Mouse (Mus musculus) embryonic facial prominence, embryonic 10.5 days (tissue): ENCODE data around the gene Atp6v1fnb. TPM values are rescaled to one million over a fixed set of nuclear protein-coding genes. Genes with fewer than 3 reads are reported as not detected.

ENCODE experiments used
- DNase-seq: peaks from one replicate; pipeline ENCODE4 v3.0.0-alpha.2; 2017; ENCODE audit warnings: low spot score
- H3K27ac ChIP-seq: fragments of 300-500 bp; sonication (generic); replicated peaks from 2 replicates; pipeline ENCODE4 v1.5.1; 2016; ENCODE audit warnings: mild to moderate bottlenecking
- H3K27me3 ChIP-seq: fragments of 300-500 bp; sonication (generic); replicated peaks from 2 replicates; pipeline ENCODE4 v1.6.1; 2016; ENCODE audit warnings: low read depth, mild to moderate bottlenecking; ENCODE audit not compliant: poor library complexity, severe bottlenecking
- H3K36me3 ChIP-seq: fragments of 300-500 bp; sonication (generic); replicated peaks from 2 replicates; pipeline ENCODE4 v1.6.1; 2016; ENCODE audit warnings: mild to moderate bottlenecking, moderate library complexity
- H3K4me1 ChIP-seq: fragments of 300-500 bp; sonication (generic); 2 replicates; pipeline ENCODE4 v1.6.1; 2016
- H3K4me3 ChIP-seq: fragments of 300-500 bp; sonication (generic); 2 replicates; pipeline ENCODE4 v1.5.1; 2016; ENCODE audit warnings: mild to moderate bottlenecking, moderate library complexity
- H3K9me3 ChIP-seq: fragments of 300-500 bp; sonication (generic); 2 replicates; pipeline ENCODE4 v1.6.1; 2016; ENCODE audit warnings: mild to moderate bottlenecking
- WGBS: fragments of 180-500 bp; shearing (Covaris S2); methylation state at CpG from one replicate; pipeline ENCODE4 v1.1.7; 2016; 5-methylcytosine and 5-hydroxymethylcytosine counted together
- polyA plus RNA-seq: library from polyadenylated mRNA; unstranded; fragments of >200 nt; fragmentation: Nextera tagmentation; extraction: Ambion mirVana; gene quantifications from 2 replicates; pipeline ENCODE4 v1.2.1, GENCODE M21; 2016

The Atp6v1fnb gene
- polyA plus RNA-seq, 1 experiment from 2014 or later: not detected

GRCm38 (mm10) chr6:29473941-29474691, 2.9 kb downstream of the Atp6v1fnb start:
- H3K36me3 ChIP-seq: peaks cover 27% of the 10 kb centered on the region
- no peaks in the 10 kb centered on the region for H3K9me3 ChIP-seq
- 2% methylated on average over 33 of the region's 33 CpGs for WGBS
- peak; percentile 88 for DNase-seq
- H3K27ac ChIP-seq: peak overlapping the region; percentile 45; the same call in 1 of the 2 replicates
- peak overlapping the region; percentile 62 for H3K4me3 ChIP-seq
- peaks cover 15% of the 10 kb centered on the region for H3K4me1 ChIP-seq
- H3K27me3 ChIP-seq: peaks cover 25% of the 10 kb centered on the region

GRCm38 (mm10) chr6:29474736-29475135, 3.5 kb downstream of the Atp6v1fnb start:
- Histone ChIP-seq H3K27ac (no peak overlapping the region), H3K36me3 (peaks cover 25% of the 10 kb centered on the region), H3K4me3 (peak overlapping the region; percentile 62; the same call in 1 of the 2 replicates), H3K9me3 (no peaks in the 10 kb centered on the region), H3K27me3 (peaks cover 25% of the 10 kb centered on the region), H3K4me1 (peaks cover 15% of the 10 kb centered on the region)
- DNase-seq: no peak
- 56% methylated on average over 2 of the region's 2 CpGs for WGBS

GRCm38 (mm10) chr6:29482691-29483090, 11.5 kb downstream of the Atp6v1fnb start:
- Histone ChIP-seq H3K4me1 (peaks cover 12% of the 10 kb centered on the region), H3K27me3 (peaks cover 49% of the 10 kb centered on the region), H3K4me3 (no peak overlapping the region), H3K36me3 (peaks cover 12% of the 10 kb centered on the region; the same call in 1 of the 2 replicates), H3K9me3 (no peaks in the 10 kb centered on the region), H3K27ac (no peak overlapping the region)
- WGBS: 92% methylated on average over 13 of the region's 13 CpGs
- no peak for DNase-seq

- Histone ChIP-seq H3K9me3 (no peaks in the 10 kb centered on the region), H3K27me3 (peaks cover 59% of the 10 kb centered on the region), H3K27ac (no peak overlapping the region), H3K4me3 (peak overlapping the region; percentile 54), H3K4me1 (peaks cover 12% of the 10 kb centered on the region), H3K36me3 (peaks cover 12% of the 10 kb centered on the region; the same call in 1 of the 2 replicates)
- DNase-seq: peak; percentile 90
- 6% methylated on average over 26 of the region's 26 CpGs for WGBS
Measured at GRCm38 (mm10) chr6:29484716-29485559, 13.7 kb downstream of the Atp6v1fnb start.

GRCm38 (mm10) chr6:29485951-29486350, 14.7 kb downstream of the Atp6v1fnb start:
- Histone ChIP-seq H3K4me1 (peaks cover 12% of the 10 kb centered on the region), H3K4me3 (no peak overlapping the region), H3K9me3 (no peaks in the 10 kb centered on the region), H3K27me3 (peaks cover 69% of the 10 kb centered on the region), H3K36me3 (peaks cover 12% of the 10 kb centered on the region; the same call in 1 of the 2 replicates), H3K27ac (no peak overlapping the region)
- WGBS: 49% methylated on average over 2 of the region's 2 CpGs
- DNase-seq: no peak

- peaks cover 75% of the 10 kb centered on the region for H3K27me3 ChIP-seq
- peaks cover 11% of the 10 kb centered on the region for H3K4me1 ChIP-seq
- no peaks in the 10 kb centered on the region for H3K9me3 ChIP-seq
- WGBS: 87% methylated on average over 4 of the region's 4 CpGs
- no peak for DNase-seq
- no peak overlapping the region for H3K4me3 ChIP-seq
- H3K36me3 ChIP-seq: peaks cover 42% of the 10 kb centered on the region; the same call in 1 of the 2 replicates
- H3K27ac ChIP-seq: no peak overlapping the region
Measured at GRCm38 (mm10) chr6:29494101-29494500, 22.9 kb downstream of the Atp6v1fnb start.

- peak overlapping the region; percentile 29 for H3K4me3 ChIP-seq
- H3K27me3 ChIP-seq: peaks cover 68% of the 10 kb centered on the region
Measured at GRCm38 (mm10) chr6:29496270-29496669, 25.0 kb downstream of the Atp6v1fnb start.

GRCm38 (mm10) chr6:29497791-29498190, 26.6 kb downstream of the Atp6v1fnb start:
- Histone ChIP-seq H3K27me3 (peaks cover 57% of the 10 kb centered on the region), H3K4me1 (peaks cover 11% of the 10 kb centered on the region), H3K27ac (no peak overlapping the region), H3K4me3 (no peak overlapping the region), H3K36me3 (peaks cover 43% of the 10 kb centered on the region; the same call in 1 of the 2 replicates), H3K9me3 (no peaks in the 10 kb centered on the region)
- 41% methylated on average over 2 of the region's 2 CpGs for WGBS
- no peak for DNase-seq

More at GRCm38 (mm10) chr6:29496270-29496669, 25.0 kb downstream of the Atp6v1fnb start:
- no peak for DNase-seq
- 12% methylated on average over 25 of the region's 25 CpGs for WGBS
- H3K27ac ChIP-seq: no peak overlapping the region
- H3K36me3 ChIP-seq: peaks cover 50% of the 10 kb centered on the region; the same call in 1 of the 2 replicates
- peaks cover 11% of the 10 kb centered on the region for H3K4me1 ChIP-seq
- H3K9me3 ChIP-seq: no peaks in the 10 kb centered on the region

- Histone ChIP-seq H3K36me3 (peaks cover 51% of the 10 kb centered on the region; the same call in 1 of the 2 replicates), H3K27me3 (peaks cover 59% of the 10 kb centered on the region), H3K4me1 (peaks cover 15% of the 10 kb centered on the region), H3K27ac (no peak overlapping the region), H3K9me3 (no peaks in the 10 kb centered on the region), H3K4me3 (no peak overlapping the region)
- 95% methylated on average over 7 of the region's 7 CpGs for WGBS
- DNase-seq: no peak
Measured at GRCm38 (mm10) chr6:29500177-29500576, 28.9 kb downstream of the Atp6v1fnb start.

GRCm38 (mm10) chr6:29500810-29501209, 29.6 kb downstream of the Atp6v1fnb start:
- Histone ChIP-seq H3K9me3 (no peaks in the 10 kb centered on the region), H3K4me1 (peaks cover 17% of the 10 kb centered on the region), H3K36me3 (peaks cover 51% of the 10 kb centered on the region; the same call in 1 of the 2 replicates), H3K4me3 (no peak overlapping the region), H3K27me3 (peaks cover 59% of the 10 kb centered on the region), H3K27ac (no peak overlapping the region)
- DNase-seq: no peak
- 89% methylated on average over 6 of the region's 6 CpGs for whole genome bisulfite sequencing

GRCm38 (mm10) chr6:29501599-29501998, 30.4 kb downstream of the Atp6v1fnb start:
- H3K27me3 ChIP-seq: peaks cover 59% of the 10 kb centered on the region
- no peaks in the 10 kb centered on the region for H3K9me3 ChIP-seq
- WGBS: 90% methylated on average over 1 of the region's 1 CpGs
- peaks cover 16% of the 10 kb centered on the region for H3K4me1 ChIP-seq
- no peak overlapping the region for H3K27ac ChIP-seq
- peaks cover 43% of the 10 kb centered on the region; the same call in 1 of the 2 replicates for H3K36me3 ChIP-seq
- no peak for DNase-seq
- no peak overlapping the region for H3K4me3 ChIP-seq

- H3K9me3 ChIP-seq: no peaks in the 10 kb centered on the region
- peaks cover 53% of the 10 kb centered on the region for H3K4me1 ChIP-seq
- no peak overlapping the region for H3K4me3 ChIP-seq
- peaks cover 71% of the 10 kb centered on the region for H3K27me3 ChIP-seq
- H3K27ac ChIP-seq: no peak overlapping the region
- 86% methylated on average over 5 of the region's 5 CpGs for WGBS
- DNase-seq: no peak
- H3K36me3 ChIP-seq: peaks cover 20% of the 10 kb centered on the region; the same call in 1 of the 2 replicates
Measured at GRCm38 (mm10) chr6:29505493-29505892, 34.3 kb downstream of the Atp6v1fnb start.
